Mouse (Mus musculus): ENCODE measurements around the gene U2af1.
A peak's percentile ranks its signal among the peaks of the same experiment; 100 is the strongest.

U2af1 gene

DNA sequence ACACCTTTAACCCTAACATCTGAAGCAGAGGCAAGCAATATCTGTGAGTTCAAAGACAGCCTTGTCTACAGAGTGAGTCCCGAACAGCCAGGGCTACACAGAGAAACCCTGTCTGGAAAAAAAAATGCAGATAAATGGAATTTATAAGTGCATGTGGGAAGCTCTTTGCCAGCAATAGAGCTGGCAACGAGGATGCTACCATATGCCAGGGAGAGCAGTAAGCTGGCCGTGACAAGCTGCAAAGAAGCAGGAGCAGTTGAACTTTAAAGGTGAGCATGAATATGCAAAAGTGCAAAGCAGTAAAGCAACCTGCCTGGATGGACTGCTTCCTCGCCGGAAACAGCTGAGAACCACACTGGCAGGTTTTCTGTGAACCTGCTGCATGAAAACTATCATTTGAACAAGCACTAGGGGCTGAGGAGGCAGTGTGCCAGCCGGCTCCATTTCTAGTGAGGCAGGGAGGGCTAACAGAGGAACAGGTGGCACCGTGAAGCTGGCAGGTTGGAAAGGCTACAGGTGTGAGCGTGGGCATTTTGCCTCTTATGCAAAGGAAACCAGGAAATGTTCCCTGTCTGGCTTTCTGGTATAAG, 2.1 kb upstream of the U2af1 start:
- peak in 1 of 2 experiments; percentile 36 for DNase-seq

DNA sequence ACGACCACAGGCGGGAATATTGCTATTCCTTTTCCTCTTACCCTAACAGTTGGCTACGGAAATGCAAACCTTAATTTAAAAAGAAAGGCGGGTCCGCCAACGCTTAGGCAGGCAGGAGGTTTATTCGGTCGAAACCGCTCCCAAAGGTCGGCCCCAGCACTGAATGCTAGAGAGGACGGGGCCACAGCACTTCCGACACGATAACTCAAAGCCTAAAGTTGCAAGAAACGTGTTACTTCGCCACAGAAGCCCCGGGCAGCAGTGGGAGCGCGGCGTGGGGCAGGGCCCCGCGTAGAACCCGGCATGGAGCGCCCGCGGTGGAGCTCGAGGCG, 590 bp downstream of the U2af1 start:
- peak in 1 of 2 experiments; percentile 48 for DNase-seq

DNA sequence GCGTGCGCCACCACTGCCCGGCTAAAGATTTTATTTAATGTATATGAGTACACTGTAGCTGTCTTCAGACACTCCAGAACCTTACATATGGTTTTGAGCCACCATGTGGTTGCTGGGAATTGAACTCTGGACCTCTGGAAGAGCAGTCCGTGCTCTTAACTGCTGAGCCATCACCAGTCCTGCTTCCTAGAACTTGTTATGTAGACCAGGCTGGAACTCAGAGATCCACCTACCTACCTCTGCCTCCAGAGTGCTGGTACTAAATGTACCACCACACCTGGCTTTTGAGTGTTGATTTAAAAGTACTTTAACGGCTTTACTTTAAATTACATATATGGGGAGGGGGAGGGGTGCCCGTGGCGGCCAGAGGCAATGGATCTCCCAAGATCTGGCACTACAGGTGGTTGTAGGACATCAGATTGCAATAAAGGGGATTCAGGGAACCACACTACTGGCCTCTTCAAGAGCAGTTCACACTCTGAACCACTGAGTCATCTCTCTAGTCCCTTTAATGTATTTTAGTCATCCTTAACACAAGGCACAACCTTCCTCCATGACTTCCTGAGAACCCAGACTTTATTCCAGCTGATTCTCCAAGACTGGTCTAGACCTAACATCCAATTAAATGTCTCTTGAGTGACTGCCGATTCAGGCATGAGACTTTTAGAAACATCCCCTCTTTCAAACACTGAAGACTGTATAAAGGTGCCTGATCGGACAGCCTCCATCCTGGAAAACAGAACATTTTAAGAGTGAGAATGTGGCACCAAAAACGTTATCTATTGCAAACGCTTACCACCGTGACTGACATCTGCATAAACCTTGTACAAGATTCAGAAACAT, 1.3 kb downstream of the U2af1 start:
- no peak for DNase-seq

DNA sequence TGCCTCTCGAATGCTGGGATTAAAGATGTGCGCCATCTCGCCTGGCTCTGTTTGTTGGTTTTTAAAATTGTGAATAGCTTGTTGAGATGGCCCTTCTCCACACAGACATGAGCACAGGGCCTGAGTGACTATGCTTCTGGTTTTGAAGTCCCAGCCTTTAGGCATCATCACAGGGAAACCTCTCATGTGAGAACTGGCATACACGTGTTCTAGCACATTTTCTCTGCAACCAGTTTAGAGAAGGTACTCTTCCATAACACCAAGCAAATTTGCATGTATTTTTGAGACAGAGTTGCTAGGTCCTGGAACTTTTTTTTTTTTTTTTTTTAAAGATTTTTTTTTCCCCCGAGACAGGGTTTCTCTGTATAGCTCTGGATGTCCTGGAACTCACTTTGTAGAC, 2.0 kb downstream of the U2af1 start:
- no peak for DNase-seq

DNA sequence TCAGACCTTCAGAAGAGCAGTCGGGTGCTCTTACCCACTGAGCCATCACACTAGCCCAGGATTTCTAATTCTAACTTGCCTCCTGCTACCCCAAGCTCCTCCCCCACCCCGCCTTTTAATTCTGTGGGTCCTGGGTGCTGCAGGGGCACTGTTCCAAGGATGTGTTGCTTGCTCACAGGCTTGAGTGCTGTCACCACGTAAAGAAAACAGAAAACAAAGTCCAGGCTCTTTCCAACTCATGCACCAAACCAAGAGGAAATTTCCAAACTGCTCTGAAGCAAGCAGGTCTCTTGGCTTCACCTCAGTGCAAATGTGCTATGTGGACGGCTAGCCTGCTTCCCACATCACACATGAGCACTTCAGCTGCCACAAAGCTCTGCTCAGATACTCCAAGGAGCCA, 3.3 kb downstream of the U2af1 start:
- peak in 1 of 2 experiments; percentile 68 for DNase-seq

DNA sequence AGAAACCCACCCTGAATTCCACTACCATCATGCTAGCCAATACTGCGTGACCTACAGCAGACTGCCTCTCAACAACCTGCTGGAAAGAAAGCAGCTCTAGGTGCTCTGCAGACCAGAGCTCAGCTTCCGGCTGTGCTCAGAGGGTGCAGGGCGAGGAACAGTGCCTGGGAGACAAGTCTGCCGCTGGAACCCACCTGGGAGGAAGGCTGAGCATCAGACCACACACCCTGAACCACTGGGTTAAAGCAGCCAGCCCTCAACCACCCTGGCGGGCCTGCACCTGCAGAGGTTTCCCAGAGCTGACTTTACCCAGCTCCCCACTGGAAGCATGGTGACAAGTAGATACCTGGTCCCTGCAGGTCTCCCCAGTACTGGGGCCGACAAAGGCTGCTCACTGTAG, 5.4 kb downstream of the U2af1 start:
- DNase-seq, result no peak

DNA sequence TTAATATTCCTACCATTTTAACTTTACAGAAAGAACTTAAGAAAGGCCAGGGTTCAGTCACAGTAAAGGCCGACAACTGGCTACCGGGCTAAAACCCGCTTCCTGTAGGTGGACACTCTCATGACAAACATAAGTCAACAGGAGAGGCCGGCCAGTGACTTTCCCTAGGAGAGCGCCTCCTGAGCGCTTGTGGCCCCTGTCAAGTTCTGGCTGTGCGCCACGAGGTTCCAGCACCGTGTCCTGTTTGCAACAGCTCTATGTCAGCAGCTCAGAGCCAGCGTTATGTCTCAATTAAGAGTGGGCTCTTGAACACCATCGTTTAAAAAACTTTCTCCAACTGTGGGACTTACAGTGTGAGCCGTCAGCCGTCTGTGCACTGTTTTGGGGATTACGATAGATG, 6.5 kb downstream of the U2af1 start:
- no peak for DNase-seq

DNA sequence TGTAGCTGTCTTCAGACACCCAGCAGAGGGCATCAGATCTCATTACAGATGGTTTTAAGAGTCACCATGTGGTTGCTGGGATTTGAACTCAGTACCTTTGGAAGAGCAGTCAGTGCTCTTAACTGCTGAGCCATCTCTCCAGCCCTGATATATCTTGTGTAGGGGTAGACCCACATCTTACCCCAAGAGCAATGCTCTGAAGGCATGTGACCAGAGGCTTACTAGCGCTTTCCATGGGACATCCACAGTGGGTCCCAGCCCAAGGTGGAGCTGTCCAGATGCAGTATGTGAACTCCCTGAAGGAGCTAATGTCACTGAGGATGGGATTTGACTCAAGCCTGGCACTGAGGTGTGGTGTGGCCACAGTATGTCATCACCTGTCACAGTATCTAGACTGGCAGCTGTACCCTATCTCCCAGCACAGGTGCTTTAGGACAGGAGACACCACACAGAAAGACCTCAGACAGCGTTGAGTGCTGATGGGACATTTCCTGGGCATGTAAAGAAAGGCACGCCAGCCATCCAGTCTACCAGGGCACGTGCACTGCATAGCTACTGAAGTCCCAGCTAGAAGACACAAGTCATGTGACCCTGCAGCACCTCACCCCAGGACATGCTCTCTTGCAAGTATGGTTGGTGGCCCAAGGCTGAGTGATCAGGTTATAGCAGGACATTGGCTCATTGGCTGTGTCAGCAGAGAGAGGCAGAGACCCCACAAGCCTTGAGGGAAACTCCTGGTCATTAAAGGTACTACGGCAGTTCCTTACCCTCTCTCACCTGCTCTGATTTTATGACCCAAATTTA, 12.3 kb downstream of the U2af1 start:
- no peak for DNase-seq

DNA sequence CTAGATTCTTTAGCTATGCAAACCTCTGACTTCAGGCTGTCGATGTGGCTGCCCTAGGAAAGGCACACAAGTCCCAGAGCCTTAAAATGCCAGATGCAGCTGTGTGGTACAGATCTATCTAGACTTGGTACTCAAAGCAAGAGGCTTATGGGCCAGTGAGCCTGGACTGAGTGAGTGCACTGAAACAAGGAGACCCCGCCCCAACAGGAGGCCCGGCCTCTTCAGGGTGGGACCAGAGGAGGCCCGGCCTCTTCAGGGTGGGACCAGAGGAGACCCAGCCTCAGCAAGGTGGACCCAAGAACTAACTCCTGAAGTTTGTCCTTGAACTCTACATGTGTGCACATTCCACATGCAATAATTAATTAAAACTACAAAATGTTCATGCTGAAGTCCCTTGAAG, 15.8 kb downstream of the U2af1 start:
- no peak for DNase-seq

DNA sequence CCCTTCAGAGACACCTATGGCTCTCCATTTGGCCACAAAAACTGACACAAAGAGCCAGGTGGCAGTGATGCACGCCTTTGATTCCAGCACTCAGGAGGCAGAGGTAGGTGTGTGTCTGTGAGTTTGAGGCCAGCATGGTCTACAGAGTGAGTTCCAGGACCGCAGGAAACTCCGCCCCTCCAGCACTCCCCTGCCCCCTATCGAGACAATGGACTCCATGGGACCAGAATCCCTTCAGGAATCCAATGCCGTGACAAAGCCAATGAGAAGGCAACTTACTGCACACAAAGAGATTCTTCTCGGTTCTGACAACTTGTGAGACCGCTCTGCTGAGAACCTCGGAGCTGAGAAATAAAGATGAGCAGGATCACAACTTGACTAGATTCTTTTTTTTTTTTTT, 16.4 kb downstream of the U2af1 start:
- no peak for DNase-seq

DNA sequence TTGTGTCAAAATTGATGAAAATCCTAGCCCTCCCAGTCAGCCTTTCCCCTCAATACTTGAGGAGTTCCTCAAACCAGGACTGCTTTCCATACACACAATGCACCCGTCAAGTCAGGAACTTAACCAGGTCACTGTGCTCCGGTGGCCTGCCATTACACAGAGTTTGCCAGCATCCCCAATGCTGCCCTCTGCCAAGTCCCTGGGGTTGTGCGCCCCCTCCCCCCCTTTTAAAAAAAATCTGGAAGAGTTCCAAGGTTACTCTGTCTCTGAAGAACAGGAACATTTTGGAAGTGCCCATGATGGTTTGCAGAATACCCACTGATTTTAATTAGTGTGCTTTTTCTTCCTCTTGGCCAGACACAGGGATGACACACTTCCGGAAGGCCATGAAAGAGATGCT, 19.0 kb downstream of the U2af1 start:
- DNase-seq, result peak in 1 of 2 experiments; percentile 25

DNA sequence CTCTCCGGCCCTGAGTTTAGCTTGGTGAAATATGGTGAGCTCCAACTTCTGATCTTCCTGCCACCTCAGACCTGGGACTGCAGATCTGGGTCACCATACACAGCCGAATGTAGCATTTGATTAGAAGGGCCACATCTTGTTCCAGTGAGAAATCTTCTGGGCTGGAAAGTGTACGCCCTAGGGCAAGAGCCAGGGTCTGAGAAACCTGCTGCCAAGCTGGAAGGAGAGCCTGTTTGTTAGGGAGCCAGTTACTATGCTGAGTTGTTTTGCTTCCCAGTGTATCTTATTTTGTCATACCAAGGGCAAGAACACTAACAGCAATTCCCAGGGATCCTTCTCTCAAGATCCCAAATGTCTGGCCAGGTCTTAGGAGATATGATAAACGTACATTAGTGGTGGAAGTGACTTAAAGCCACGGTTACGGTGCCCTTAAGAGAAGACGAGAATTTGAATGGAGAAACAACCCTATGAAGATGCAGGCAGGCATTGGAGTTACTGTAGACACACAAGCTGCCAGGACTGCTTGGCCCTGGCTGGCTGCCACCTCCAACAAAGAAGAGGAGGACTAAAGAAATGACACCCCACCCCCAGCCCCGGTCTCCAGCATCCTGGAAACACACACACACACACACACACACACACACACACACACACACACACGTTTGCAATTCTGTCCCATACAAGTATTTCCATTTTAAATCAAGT, 20.7 kb downstream of the U2af1 start:
- peak in 1 of 2 experiments; percentile 70 for DNase-seq

DNA sequence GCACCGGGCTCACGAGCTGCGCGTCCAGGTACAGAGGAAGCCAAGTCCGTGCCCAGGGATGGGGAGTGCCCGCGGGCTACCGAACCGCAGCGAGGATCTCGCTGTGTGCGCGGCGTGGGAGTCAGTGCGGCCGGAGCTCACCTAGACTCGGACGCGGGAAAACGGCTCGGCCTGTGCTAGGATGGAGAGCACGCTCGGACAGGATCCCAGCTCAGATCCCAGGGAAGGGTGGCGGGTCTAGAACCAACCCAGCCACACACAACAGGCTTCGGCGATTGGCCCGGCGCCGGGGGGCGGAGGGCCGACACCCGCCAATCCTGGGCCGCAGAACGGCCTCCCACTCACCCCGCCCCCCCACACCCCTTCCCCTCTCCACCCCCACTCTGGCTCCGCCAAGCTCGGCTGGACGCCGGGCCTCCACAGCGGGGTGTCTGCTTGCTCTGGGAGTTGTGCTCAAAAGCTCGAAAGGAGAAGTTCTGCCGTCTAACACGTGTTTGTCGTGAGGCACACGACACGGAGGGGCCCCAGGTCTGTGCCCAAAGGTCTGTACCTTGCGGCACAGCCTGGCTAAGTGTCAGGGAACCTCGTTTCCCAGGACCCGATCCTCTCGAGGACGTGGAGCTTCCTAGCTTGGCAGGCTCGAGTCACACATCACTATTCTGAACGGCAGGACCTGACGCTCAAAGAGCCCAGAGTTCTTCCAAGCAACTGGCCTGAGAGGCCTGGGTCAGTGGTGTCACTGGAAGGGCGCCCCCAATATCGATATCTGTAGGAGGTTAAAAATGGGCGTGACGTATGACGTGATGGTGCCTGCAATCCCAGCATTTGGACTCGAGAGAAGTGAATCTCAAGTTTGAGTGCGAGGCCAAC, 21.5 kb downstream of the U2af1 start, which contains the start of gene Cbs:
Gene Cbs (minus strand): TSS at position 297 of the 870 bp plus-strand sequence.
- peak; percentile 94 for DNase-seq

DNA sequence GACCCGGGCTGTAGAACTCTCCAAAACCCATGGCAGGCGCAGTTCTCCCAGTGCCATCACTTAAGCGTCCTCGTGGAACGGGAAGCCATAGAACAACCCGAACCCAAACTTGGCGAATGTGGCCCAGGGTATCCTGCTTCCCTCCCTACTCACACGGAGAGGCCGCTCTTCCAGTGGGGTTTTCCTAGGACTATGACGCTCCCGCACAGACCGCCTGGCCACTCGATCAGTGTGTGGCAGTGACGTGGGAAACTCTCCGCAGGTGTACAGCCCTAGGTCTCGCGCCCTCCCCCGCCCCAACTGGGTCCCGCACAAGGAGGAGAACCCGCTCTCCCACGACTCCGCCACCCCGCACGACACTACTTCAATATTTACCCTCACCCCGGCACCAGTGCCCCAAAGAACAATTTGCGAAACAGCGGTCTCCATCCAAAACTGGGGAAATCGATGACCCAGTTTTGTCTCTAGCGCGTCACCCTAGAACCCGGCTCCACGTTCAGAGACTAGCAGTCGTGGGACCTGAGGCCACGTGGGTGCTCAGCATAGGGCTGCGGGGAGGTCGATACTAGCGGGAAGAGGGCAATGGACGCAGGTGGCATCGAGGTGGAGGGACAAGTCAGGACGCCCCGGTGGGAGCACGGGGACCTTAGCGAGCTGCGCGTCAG, 22.3 kb downstream of the U2af1 start:
- peak in 1 of 2 experiments; percentile 41 for DNase-seq

DNA sequence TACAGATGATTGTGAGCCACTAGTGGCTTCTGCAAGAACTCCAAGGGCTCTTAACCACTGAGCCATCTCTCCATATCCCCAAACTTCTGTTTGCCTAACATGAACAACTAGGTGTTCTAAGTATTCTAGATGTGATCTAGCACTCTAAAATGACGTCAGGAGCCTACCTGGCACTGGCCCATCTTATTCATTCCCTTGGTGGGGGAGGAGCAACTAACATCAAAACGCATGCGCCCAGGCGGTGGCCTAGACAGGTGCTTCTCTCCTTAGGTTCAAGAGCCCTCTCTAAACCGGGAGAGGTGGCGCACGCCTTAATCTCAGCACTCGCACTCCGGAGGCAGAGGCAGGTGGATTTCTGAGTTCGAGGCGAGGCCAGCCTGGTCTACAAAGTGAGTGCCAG, 22.9 kb downstream of the U2af1 start:
- DNase-seq, result peak in 1 of 2 experiments; percentile 59

DNA sequence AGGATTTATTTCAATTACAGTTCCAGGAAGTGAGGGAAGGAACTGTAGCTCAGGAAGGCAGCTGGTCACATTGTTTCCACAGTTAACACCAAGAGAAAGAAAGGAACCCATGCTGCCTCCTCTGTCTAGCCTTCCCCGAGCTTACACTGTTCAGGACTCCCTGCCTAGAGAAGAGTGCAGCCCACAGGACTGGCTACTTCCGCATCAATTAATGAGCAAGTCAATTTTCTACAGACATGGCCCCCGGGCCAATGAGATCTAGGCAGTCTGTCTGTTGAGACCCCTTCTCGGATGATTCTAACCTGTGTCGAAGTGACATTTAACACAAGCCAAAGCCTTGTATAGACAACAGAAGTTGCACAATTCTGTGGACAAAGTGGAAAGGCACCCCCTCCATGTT, 23.8 kb downstream of the U2af1 start:
- no peak for DNase-seq

DNA sequence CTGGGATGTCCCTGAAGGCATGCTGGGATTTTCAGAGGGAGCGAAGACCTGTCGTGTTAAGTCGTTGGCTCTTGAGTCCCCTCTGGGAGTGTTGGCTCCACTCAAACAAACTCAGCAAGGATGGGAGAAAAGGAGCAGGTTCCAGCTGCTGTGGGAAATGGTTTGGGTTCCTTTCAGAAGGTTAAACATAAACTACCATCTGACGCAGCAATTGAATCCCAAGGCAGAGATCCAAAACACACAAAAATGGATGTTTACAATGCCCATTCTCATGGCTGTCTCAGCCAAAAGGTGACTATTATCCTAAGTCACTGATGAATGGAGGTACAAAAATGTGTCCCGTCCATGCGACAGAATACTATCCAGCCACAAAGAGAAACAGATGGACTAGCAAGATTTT, 25.7 kb downstream of the U2af1 start:
- DNase-seq, result peak; percentile 29 to 57

DNA sequence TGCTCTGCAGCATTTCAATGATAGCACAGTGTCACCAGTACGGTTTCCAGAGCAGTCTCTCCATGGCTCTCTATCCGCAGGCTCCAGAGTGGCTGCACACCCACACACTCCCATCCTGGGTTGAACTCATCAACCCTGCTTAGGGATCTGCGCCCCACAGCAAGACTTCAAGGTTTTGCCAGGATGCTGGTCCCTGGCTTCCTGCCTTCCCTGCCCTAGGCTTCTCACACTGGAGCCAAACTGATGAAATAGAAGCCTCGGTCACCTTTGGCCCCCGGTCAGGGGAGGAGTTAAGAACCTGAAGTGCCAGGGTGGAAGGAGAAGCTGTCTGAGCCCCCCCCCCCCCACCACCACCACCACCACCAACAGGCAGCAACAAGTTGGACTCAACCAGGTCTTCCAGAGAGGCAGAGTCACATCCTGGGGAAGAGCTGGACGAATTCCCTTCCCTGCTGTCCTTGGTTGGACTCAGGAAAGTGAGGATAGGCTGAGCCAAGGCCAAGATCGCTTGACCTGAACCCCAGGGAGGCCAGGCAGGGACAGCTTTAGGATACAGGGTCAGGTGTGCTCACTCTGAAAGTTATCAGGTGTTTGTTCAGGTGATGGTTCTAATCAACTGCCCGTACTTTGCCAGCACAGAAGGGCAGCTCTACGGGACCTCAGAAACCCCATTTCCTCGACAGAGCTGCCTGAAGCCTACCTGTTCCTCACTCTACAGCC, 27.5 kb downstream of the U2af1 start:
- DNase-seq, result peak; percentile 49 to 57

DNA sequence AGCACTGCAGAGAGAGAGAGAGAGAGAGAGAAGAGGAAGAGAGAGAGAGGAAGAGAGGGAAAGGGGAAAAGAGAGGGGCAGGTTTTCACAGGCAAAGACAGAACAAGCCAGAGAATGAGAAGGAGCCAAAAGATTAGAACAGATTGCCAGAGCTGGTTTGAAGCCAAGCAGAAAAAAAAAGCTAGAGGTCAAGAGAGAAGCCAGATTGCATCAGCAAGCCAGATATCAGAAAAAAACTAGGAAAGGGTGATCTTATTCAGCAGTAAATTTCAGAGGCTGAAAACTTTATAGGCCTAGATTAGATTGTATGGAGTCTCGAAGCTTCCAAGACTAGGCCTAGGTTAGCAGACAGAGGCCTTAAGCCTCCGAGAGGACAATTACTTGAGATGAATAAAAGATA, 30.7 kb downstream of the U2af1 start:
- no peak for DNase-seq

DNA sequence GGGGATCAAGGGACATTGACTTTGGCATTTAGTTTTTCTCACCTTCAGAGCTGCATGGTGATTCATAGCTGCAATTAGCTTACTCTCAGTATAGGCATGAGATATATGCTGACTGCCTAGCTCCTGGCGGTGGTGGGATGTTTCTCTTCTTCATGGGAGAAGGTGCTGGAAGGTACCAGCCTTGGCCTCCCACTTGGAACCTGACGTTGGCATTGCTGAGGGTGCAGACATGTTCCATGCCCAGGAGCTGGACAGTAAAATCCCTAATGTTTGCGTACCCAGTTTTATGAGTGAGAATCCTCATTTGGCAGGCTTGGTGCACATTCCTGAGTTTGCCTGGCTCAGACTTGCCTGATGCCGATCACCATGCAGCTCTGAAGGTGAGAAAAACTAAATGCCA, 35.6 kb downstream of the U2af1 start:
- no peak for DNase-seq

All from kidney, postnatal 36 days (tissue).